Mouse (Mus musculus): ENCODE results near the gene Helz.

The Helz gene

GRCm38 (mm10) chr11:107721057-107721456, 173.3 kb downstream of the Helz start:
- DNase-seq (ENCODE audit: low spot score in 2 of 2): no peak

GRCm38 (mm10) chr11:107724603-107725002, 176.9 kb downstream of the Helz start:
- no peak for DNase-seq (ENCODE audit: low spot score in 2 of 2)

DNA sequence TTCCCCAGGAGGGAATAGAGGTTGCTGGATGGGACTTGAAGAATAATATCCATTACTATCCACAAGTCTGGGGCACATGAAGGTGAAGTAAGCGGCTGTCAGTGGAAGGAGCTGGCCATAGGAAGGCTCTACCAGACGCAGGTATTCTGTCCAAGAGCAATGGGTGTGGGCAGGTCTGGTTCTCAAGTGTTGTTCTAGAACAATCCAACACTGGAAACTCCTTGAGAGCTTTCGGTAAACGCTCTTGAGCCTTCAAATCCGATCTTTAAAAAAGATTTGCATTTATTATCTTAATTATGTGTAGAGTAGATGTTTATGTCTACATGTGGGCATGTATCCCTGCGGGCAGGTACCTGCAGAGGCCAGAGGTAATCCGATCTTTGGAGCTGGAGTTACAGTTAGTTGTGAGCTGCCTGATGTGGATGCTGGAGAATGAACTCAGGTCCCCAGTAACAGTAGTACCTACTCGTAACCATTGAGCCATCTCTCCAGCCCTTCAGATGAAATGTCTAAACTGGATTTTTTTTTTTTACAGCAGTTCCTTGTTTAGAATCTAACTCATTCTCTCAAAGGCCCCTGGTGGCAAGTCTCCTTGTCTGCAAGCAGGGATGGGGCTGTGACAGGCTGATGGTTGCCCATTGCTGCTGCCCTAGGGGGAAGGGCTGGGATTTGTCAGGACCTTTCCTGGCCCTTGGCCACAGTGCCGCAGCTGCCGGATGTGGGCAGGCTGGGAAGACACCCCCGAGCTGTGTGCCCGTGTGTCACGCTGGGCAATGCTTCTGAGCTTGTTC, 180.5 kb downstream of the Helz start:
- DNase-seq (ENCODE audit: low spot score in 2 of 2): no peak

- DNase-seq (ENCODE audit: low spot score in 2 of 2): no peak
Measured at GRCm38 (mm10) chr11:107729141-107729540, 181.4 kb downstream of the Helz start.

DNA sequence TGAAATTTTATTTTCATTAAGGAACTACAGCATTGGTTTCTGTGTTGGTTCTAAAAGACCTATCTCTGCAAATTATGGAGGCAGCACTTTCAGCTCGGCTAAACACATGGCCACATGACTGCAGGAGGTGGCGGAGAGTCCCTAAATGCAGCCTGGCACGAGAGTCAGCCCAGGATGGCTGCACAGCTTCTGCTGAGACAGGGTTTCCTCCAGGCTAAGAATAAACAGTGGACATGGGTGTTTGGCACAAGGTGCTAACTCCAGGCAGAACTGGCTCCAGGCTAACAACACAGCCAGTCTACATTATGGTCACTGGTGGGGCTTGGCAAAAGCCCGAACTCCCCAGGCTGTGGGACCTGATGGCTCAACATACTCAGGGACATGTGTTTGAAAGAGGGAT, 183.2 kb downstream of the Helz start:
- no peak for DNase-seq (ENCODE audit: low spot score in 2 of 2)

DNA sequence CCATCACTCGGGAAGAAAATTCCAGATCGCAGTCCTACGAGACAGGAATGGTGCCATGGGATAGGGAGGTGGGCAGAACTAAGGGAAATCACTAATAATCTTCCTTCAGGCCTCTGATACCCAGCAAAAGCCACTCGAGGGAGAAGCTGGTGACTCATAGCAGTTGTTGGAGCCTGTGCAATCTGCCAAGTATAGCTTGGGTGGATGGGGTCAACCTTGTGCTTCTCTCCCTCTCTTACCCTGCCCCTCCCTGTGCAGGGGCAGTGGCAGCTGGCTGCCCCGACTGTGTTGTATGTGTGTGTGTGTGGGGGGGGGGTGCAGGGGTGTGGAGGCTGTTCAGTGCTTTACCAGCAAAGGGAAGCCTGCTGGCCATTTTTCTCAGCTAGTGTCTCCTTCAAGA, 183.8 kb downstream of the Helz start:
- no peak for DNase-seq (ENCODE audit: low spot score in 2 of 2)

GRCm38 (mm10) chr11:107734133-107734532, 186.4 kb downstream of the Helz start:
- no peak for DNase-seq (ENCODE audit: low spot score in 2 of 2)

- DNase-seq (ENCODE audit: low spot score in 2 of 2): no peak
Measured at GRCm38 (mm10) chr11:107737886-107738285, 190.2 kb downstream of the Helz start.

- no peak for DNase-seq (ENCODE audit: low spot score in 2 of 2)
Measured at GRCm38 (mm10) chr11:107738418-107739099, 190.8 kb downstream of the Helz start.

GRCm38 (mm10) chr11:107743100-107743499, 195.4 kb downstream of the Helz start:
- no peak for DNase-seq (ENCODE audit: low spot score in 2 of 2)

All from urinary bladder, postnatal 4 days (tissue).